Mouse (Mus musculus) ES-Bruce4 (cell line): Measurements from ENCODE around the gene Tat. TPM values are rescaled to one million over a fixed set of nuclear protein-coding genes. Genes with fewer than 3 reads are reported as not detected.

Source experiments
- H3K27ac ChIP-seq: 2 replicates; pipeline ENCODE4 v1.5.1; 2012; ENCODE audit warnings: low read length, inconsistent platforms; ENCODE audit not compliant: insufficient read depth
- H3K27me3 ChIP-seq: 2 replicates; pipeline ENCODE4 v1.6.1; 2012; ENCODE audit warnings: mild to moderate bottlenecking, low read length, inconsistent platforms; ENCODE audit not compliant: control insufficient read depth, poor library complexity, insufficient read depth, severe bottlenecking
- H3K36me3 ChIP-seq: 2 replicates; pipeline ENCODE4 v1.6.1; 2012; ENCODE audit warnings: inconsistent platforms, mild to moderate bottlenecking, low read length, moderate library complexity; ENCODE audit not compliant: control insufficient read depth, poor library complexity, insufficient read depth, severe bottlenecking
- H3K4me1 ChIP-seq: one replicate; pipeline ENCODE4 v1.8.1; 2011; ENCODE audit warnings: low read length; ENCODE audit not compliant: control insufficient read depth, insufficient read depth
- H3K4me3 ChIP-seq: 2 replicates; pipeline ENCODE4 v1.5.1; 2011; ENCODE audit warnings: low read depth, mild to moderate bottlenecking, low read length
- H3K9ac ChIP-seq: 2 replicates; pipeline ENCODE4 v1.6.1; 2012; ENCODE audit warnings: low read depth, mild to moderate bottlenecking, inconsistent platforms; ENCODE audit not compliant: poor library complexity, severe bottlenecking
- H3K9me3 ChIP-seq: replicated peaks from 2 replicates; pipeline ENCODE4 v1.6.1; 2012; ENCODE audit warnings: mild to moderate bottlenecking, low read length, inconsistent platforms; ENCODE audit not compliant: control insufficient read depth, poor library complexity, insufficient read depth, severe bottlenecking
- CTCF ChIP-seq: IDR thresholded peaks from one replicate; pipeline ENCODE4 v1.8.1; 2011; ENCODE audit warnings: low read depth, low read length
- EP300 ChIP-seq: IDR thresholded peaks from 2 replicates; pipeline ENCODE4 v1.6.1; 2011; ENCODE audit warnings: low read depth, low read length; ENCODE audit not compliant: insufficient read depth
- POLR2A ChIP-seq: IDR thresholded peaks from one replicate; pipeline ENCODE4 v1.8.1; 2011; ENCODE audit warnings: low read length; ENCODE audit not compliant: insufficient read depth
- polyA plus RNA-seq: library from polyadenylated mRNA; stranded (reverse); fragments of >200 nt; gene quantifications from 2 replicates; pipeline ENCODE4 v1.2.4, GENCODE M21; 2011; ENCODE audit warnings: low read depth; ENCODE audit not compliant: missing spikeins, insufficient read depth, insufficient read length

Gene Tat
- polyA plus RNA-seq, 1 experiment, result not detected

GRCm38 (mm10) chr8:109998066-109998465 lies 7.8 kb downstream of the Tat start:
- no peaks in the 10 kb centered on the region for H3K9me3 ChIP-seq
- H3K27ac ChIP-seq, result no peak overlapping the region
- TF ChIP-seq POLR2A, result no peak
- H3K36me3 ChIP-seq, result no peaks in the 10 kb centered on the region
- no peak overlapping the region for H3K9ac ChIP-seq
- H3K4me3 ChIP-seq, result no peak overlapping the region
- no peaks in the 10 kb centered on the region for H3K27me3 ChIP-seq
- H3K4me1 ChIP-seq, result no peaks in the 10 kb centered on the region

- H3K27ac ChIP-seq, result no peak overlapping the region
- H3K27me3 ChIP-seq, result no peaks in the 10 kb centered on the region
- H3K4me1 ChIP-seq, result no peaks in the 10 kb centered on the region
- no peak overlapping the region for H3K9ac ChIP-seq
- TF ChIP-seq EP300, result no peak
- TF ChIP-seq POLR2A, result no peak
- TF ChIP-seq CTCF, result no peak
- no peaks in the 10 kb centered on the region for H3K36me3 ChIP-seq
- H3K4me3 ChIP-seq, result no peak overlapping the region
- no peaks in the 10 kb centered on the region for H3K9me3 ChIP-seq
These were observed 9.7 kb downstream of the Tat start for GRCm38 (mm10) chr8:109999974-110000373.

- Histone ChIP-seq H3K9ac (no peak overlapping the region), H3K27me3 (no peaks in the 10 kb centered on the region), H3K4me1 (peaks cover 4% of the 10 kb centered on the region), H3K4me3 (no peak overlapping the region), H3K9me3 (no peaks in the 10 kb centered on the region), H3K36me3 (no peaks in the 10 kb centered on the region), H3K27ac (no peak overlapping the region)
- TF ChIP-seq EP300 (no peak), CTCF (peak; percentile 88)
These were observed 12.7 kb downstream of the Tat start for GRCm38 (mm10) chr8:110002953-110003352.

- TF ChIP-seq EP300, result no peak
- no peak for TF ChIP-seq CTCF
- no peak for TF ChIP-seq POLR2A
- no peaks in the 10 kb centered on the region for H3K27me3 ChIP-seq
- peaks cover 4% of the 10 kb centered on the region for H3K4me1 ChIP-seq
- H3K36me3 ChIP-seq, result no peaks in the 10 kb centered on the region
- H3K27ac ChIP-seq, result no peak overlapping the region
- no peaks in the 10 kb centered on the region for H3K9me3 ChIP-seq
- no peak overlapping the region for H3K9ac ChIP-seq
- H3K4me3 ChIP-seq, result no peak overlapping the region
These were observed 14.1 kb downstream of the Tat start for GRCm38 (mm10) chr8:110004300-110004699.

GRCm38 (mm10) chr8:110006312-110007023 lies 16.2 kb downstream of the Tat start:
- H3K9me3 ChIP-seq, result no peaks in the 10 kb centered on the region

GRCm38 (mm10) chr8:110008228-110008994 lies 18.2 kb downstream of the Tat start:
- H3K27ac ChIP-seq, result peak overlapping the region; percentile 74
- peak overlapping the region; percentile 88 for H3K9ac ChIP-seq
- H3K4me3 ChIP-seq, result peak overlapping the region; percentile 14; the same call in 1 of the 2 replicates
- TF ChIP-seq CTCF, result no peak
- no peak for TF ChIP-seq EP300
- no peak for TF ChIP-seq POLR2A
- no peaks in the 10 kb centered on the region for H3K36me3 ChIP-seq
- no peaks in the 10 kb centered on the region for H3K9me3 ChIP-seq
- peaks cover 8% of the 10 kb centered on the region for H3K4me1 ChIP-seq
- no peaks in the 10 kb centered on the region for H3K27me3 ChIP-seq

More at GRCm38 (mm10) chr8:110006312-110007023, 16.2 kb downstream of the Tat start:
- H3K27me3 ChIP-seq, result no peaks in the 10 kb centered on the region
- no peak overlapping the region for H3K9ac ChIP-seq
- H3K36me3 ChIP-seq, result no peaks in the 10 kb centered on the region
- no peak overlapping the region for H3K4me3 ChIP-seq
- no peak overlapping the region for H3K27ac ChIP-seq
- H3K4me1 ChIP-seq, result peaks cover 8% of the 10 kb centered on the region
- TF ChIP-seq POLR2A (no peak), CTCF (no peak), EP300 (no peak)
